Mouse (Mus musculus) layer of hippocampus, postnatal 25 days (tissue): ENCODE results near the gene Slc43a2. TPM values are rescaled to one million over a fixed set of nuclear protein-coding genes. Genes with fewer than 3 reads are reported as not detected.
A peak's percentile ranks its signal among the peaks of the same experiment; 100 is the strongest.

Experiments
- DNase-seq, 2 experiments: peaks; one replicate each; pipeline ENCODE4 v3.0.0; 2022; ENCODE audit warnings: mixed read lengths in 2 of 2, low spot score in 1 of 2; ENCODE audit errors: extremely low spot score in 1 of 2
- total RNA-seq, 2 experiments: library from RNA; stranded (reverse); gene quantifications; 2 replicates each; pipeline ENCODE4 v1.2.3; 2021

The Slc43a2 gene
- total RNA-seq = 10 to 100 TPM; 49.8 to 54.2 TPM

GRCm38 (mm10) chr11:75531469-75532242 lies at the start of gene Slc43a2:
Gene Slc43a2 (plus strand): TSS chr11:75531694.
- peak; percentile 88 to 92 for DNase-seq

GRCm38 (mm10) chr11:75486192-75486591 lies 45.3 kb upstream of the Slc43a2 start:
- DNase-seq = no peak

GRCm38 (mm10) chr11:75486601-75487285 lies 44.8 kb upstream of the Slc43a2 start, which contains the start of gene Prpf8:
Gene Prpf8 (plus strand): TSS chr11:75486816.
- peak; percentile 94 to 95 for DNase-seq

- no peak for DNase-seq
These were observed 44.0 kb upstream of the Slc43a2 start for GRCm38 (mm10) chr11:75487496-75487895.

- DNase-seq = no peak
These were observed 37.0 kb upstream of the Slc43a2 start for GRCm38 (mm10) chr11:75494296-75495049.

- no peak for DNase-seq
These were observed 33.4 kb upstream of the Slc43a2 start for GRCm38 (mm10) chr11:75498126-75498525.

- no peak for DNase-seq
These were observed 23.3 kb upstream of the Slc43a2 start for GRCm38 (mm10) chr11:75508162-75508561.

- DNase-seq = no peak
These were observed 22.6 kb upstream of the Slc43a2 start for GRCm38 (mm10) chr11:75508904-75509303.

- peak; percentile 42 to 57 for DNase-seq
These were observed 21.5 kb upstream of the Slc43a2 start, which contains the start of gene Rilp for GRCm38 (mm10) chr11:75509741-75510626. Gene Rilp (plus strand): TSS chr11:75510094.

- DNase-seq = peak; percentile 75 to 87
These were observed 20.9 kb upstream of the Slc43a2 start for GRCm38 (mm10) chr11:75510627-75510993.

GRCm38 (mm10) chr11:75511213-75511612 lies 20.3 kb upstream of the Slc43a2 start:
- DNase-seq = no peak

GRCm38 (mm10) chr11:75512301-75513018 lies 19.0 kb upstream of the Slc43a2 start:
- DNase-seq = no peak

GRCm38 (mm10) chr11:75513336-75513735 lies 18.2 kb upstream of the Slc43a2 start, which contains the start of gene Scarf1:
Gene Scarf1 (plus strand): TSS chr11:75513540.
- no peak for DNase-seq

- DNase-seq = no peak
These were observed 16.3 kb upstream of the Slc43a2 start for GRCm38 (mm10) chr11:75515186-75515585.

- DNase-seq = no peak
These were observed 11.5 kb upstream of the Slc43a2 start for GRCm38 (mm10) chr11:75519834-75520633.

- DNase-seq = no peak
These were observed 9.9 kb upstream of the Slc43a2 start for GRCm38 (mm10) chr11:75521609-75522008.

GRCm38 (mm10) chr11:75522793-75523192 lies 8.7 kb upstream of the Slc43a2 start:
- no peak for DNase-seq

GRCm38 (mm10) chr11:75525531-75526125 lies 5.9 kb upstream of the Slc43a2 start:
- no peak for DNase-seq
